Mouse (Mus musculus) neural tube, embryonic 12.5 days (tissue): ENCODE measurements around the gene Krr1. TPM values are rescaled to one million over a fixed set of nuclear protein-coding genes. Genes with fewer than 3 reads are reported as not detected.

Experiments used
- polyA plus RNA-seq: library from polyadenylated mRNA; unstranded; fragments of >200 nt; fragmentation: Nextera tagmentation; extraction: Ambion mirVana; gene quantifications from 2 replicates; pipeline ENCODE4 v1.2.1, GENCODE M21; 2016

Gene Krr1
- polyA plus RNA-seq, 1 experiment from 2014 or later = 53.1 TPM

Other genes with a start within 250 kb of the Krr1 start
- 0.46 and 0.76 TPM in 2 replicates for gene Glipr1, start 30.0 kb downstream of the Krr1 start, polyA plus RNA-seq
- gene Glipr1l1, start 87.5 kb downstream of the Krr1 start, polyA plus RNA-seq = not detected in 2 replicates
- not detected in 2 replicates for gene Glipr1l2, start 110.7 kb downstream of the Krr1 start, polyA plus RNA-seq
- 0.23 TPM in 1 of 2 replicates, not detected in the other for gene Glipr1l3, start 187.7 kb downstream of the Krr1 start, polyA plus RNA-seq
- 0.13 and 0.35 TPM in 2 replicates for gene Caps2, start 191.0 kb downstream of the Krr1 start, polyA plus RNA-seq